Mouse (Mus musculus) CD4-positive naive resting alpha-beta T cell, adult 76 days (primary cell): Measurements from ENCODE around the gene Ankrd28. TPM values are rescaled to one million over a fixed set of nuclear protein-coding genes. Genes with fewer than 3 reads are reported as not detected.

Experiments
- total RNA-seq: library from RNA; stranded (reverse); gene quantifications from one replicate; pipeline ENCODE4 v1.2.4, GENCODE M21; 2023

Gene Ankrd28
- total RNA-seq: 36.9 TPM

DNA sequence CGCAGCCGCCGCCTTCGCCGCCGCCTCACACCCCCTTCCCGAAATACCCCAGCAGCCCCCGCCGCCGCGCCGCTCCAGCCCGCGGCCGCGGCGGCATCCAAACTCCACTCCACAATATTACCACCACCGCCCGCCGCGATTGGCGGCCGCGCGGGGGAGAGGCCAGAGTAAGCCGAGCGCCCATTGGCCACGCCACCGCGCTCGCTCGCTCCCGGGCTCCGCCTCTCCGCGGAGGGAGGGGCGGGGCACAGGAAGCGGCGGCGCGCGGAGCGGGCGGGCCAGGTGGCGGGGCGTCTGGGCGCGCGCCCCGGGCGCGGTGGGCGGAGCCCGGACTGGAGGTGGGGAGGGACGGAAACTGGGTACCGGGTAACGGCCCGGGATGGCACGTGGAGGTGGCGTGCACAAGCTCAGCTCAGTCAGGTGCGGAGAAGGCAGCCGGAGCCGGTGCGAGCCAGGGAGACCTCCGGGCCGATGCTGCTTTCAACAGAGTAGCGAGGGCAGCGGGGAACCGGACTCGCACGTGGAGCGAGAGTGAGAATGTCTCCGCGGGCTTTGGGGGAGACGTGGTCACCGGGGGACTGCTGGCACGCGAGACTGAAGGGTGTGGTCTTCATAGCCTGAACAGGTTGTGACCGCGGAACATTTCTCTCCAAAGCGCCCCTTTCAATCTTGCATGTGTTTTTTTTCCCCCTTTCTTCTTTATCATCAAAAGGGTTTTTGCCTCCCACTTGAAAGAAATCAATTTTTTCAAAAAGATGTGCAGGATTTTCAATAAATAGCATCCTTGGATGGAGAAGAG, at the start of gene Ankrd28:
Ankrd28 (minus strand) TSS at position 81 of the 799 bp plus-strand sequence.

Other genes with a start within 250 kb of the Ankrd28 start
- 1.1 TPM for gene Colq, start 239.3 kb downstream of the Ankrd28 start, total RNA-seq
- not detected for gene Gm49387, start 189.8 kb downstream of the Ankrd28 start, total RNA-seq
- 8.3 TPM for gene Btd, start 189.6 kb downstream of the Ankrd28 start, total RNA-seq
- 11.0 TPM for gene Hacl1, start 189.4 kb downstream of the Ankrd28 start, total RNA-seq
- gene Galnt15, start 198.3 kb upstream of the Ankrd28 start, total RNA-seq: not detected